In genomic region chr2:138257692-138258315, GRCm38 (mm10) we compare ENCODE assay signal across 8 mouse cellular contexts. TPM values are rescaled to one million over a fixed set of nuclear protein-coding genes. Genes with fewer than 3 reads are reported as not detected.
DNase-seq lines count a peak whose midpoint lies in the region; ATAC-seq and TF ChIP-seq lines count a peak whose summit lies in the region.

No protein-coding gene starts in this region.

- peak overlapping the region; percentile 94 for H3K27ac ChIP-seq in left cerebral cortex, adult 2 months
- peak overlapping the region; percentile 98 for H3K27ac ChIP-seq in lung, embryonic 14.5 days (ENCODE audit: low read depth)
- H3K27ac ChIP-seq in olfactory bulb, adult 2 months (ENCODE audit: insufficient read depth, low read depth, low read length), result no peak overlapping the region

- intact Hi-C loops in left cerebral cortex, adult 2 months (cut with DNase I), result loop anchor here (1.0 to 10.0 kb wide), 3 partner anchors 20 to 1243 kb away; no protein-coding TSS in a partner anchor

- peaks cover 14% of the 10 kb centered on the region for H3K4me1 ChIP-seq in lung, embryonic 14.5 days (ENCODE audit: insufficient read depth)
- H3K4me1 ChIP-seq in olfactory bulb, adult 2 months (ENCODE audit: control insufficient read depth, insufficient read depth, low read length), result peaks cover 8% of the 10 kb centered on the region

- peak overlapping the region; percentile 79 for H3K4me2 ChIP-seq in lung, embryonic 14.5 days

- DNase-seq in left cerebral cortex, adult 2 months (ENCODE audit: extremely low spot score in 1 of 2, low spot score in 2 of 2), result no peak
- DNase-seq in left cerebral cortex, adult 8-10 months (ENCODE audit: low spot score in 2 of 2), result no peak
- peak; percentile 82 for DNase-seq in cerebellum, adult 9-10 months
- DNase-seq in heart, adult 18-20 months, result peak; percentile 70 to 72
- DNase-seq in kidney, adult 18-20 months, result peak; percentile 34
- DNase-seq in lung, embryonic 14.5 days, result peak; percentile 96
- DNase-seq in layer of hippocampus, adult 8-10 months (ENCODE audit: low spot score in 2 of 2), result no peak

- H3K9ac ChIP-seq in lung, embryonic 14.5 days, result peak overlapping the region; percentile 98

- TF ChIP-seq CTCF in left cerebral cortex, adult 2 months (IDR thresholded peaks at IDR 0.05), result no peak
- no peak for TF ChIP-seq CTCF in lung, embryonic 14.5 days (IDR thresholded peaks at IDR 0.05; ENCODE audit: low read depth)
- TF ChIP-seq CTCF in olfactory bulb, adult 2 months (IDR thresholded peaks at IDR 0.05; ENCODE audit: insufficient read depth, low read depth, low read length), result no peak

- no peaks in the 10 kb centered on the region for H3K36me3 ChIP-seq in lung, embryonic 14.5 days (ENCODE audit: insufficient read depth)

- H3K27me3 ChIP-seq in lung, embryonic 14.5 days (ENCODE audit: insufficient read depth, low read length), result no peaks in the 10 kb centered on the region

- peak; percentile 29; the same call in 1 of the 2 replicates for ATAC-seq in lung, embryonic 14.5 days (ENCODE audit: insufficient read depth)

- 2% methylated on average over 10 of the region's 10 CpGs for WGBS in lung, embryonic 14.5 days
- WGBS in olfactory bulb, adult 2 months, result under 1% methylated on average over 10 of the region's 10 CpGs

- no peak for TF ChIP-seq POLR2A in olfactory bulb, adult 2 months (IDR thresholded peaks at IDR 0.05; ENCODE audit: insufficient read depth, low read depth, low read length)

- H3K4me3 ChIP-seq in left cerebral cortex, adult 2 months, result peak overlapping the region; percentile 89
- peak overlapping the region; percentile 92 for H3K4me3 ChIP-seq in lung, embryonic 14.5 days (ENCODE audit: low read depth, low read length)
- H3K4me3 ChIP-seq in olfactory bulb, adult 2 months (ENCODE audit: insufficient read depth, low read depth, low read length), result peak overlapping the region; percentile 100

- H3K9me3 ChIP-seq in lung, embryonic 14.5 days (ENCODE audit: low read depth, low read length), result no peaks in the 10 kb centered on the region

RNA-seq across cellular contexts. Expression of gene Btbd3, which starts 1.4 kb away (rescaled TPM):
- total RNA-seq in left cerebral cortex, adult 2 months (2021), result 100 to 1,000 TPM; 153 to 161 TPM
- total RNA-seq in left cerebral cortex, adult 8-10 months (2022), result 100 to 1,000 TPM; 114 to 138 (median 124) TPM
- 10 to 100 TPM; 14.6 to 15.9 TPM for total RNA-seq in heart, adult 18-20 months (2021)
- 47.6 and 47.7 TPM in 2 replicates for polyA plus RNA-seq in lung, embryonic 14.5 days (2014; fragmentation: Nextera tagmentation; extraction: Ambion mirVana)
- polyA plus RNA-seq in olfactory bulb, adult 2 months (2012; ENCODE audit: insufficient read depth, insufficient read length, low replicate concordance, missing spikeins), result not detected in 2 replicates
- total RNA-seq in layer of hippocampus, adult 8-10 months (2022), result 100 to 1,000 TPM; 171 to 180 (median 177) TPM

Comparison
In these comparisons a context has a peak if more than half of its experiments do, and no peak if none do; other contexts are left out.
1. DNase-seq: peak in cerebellum, adult 9-10 months (single experiment), heart, adult 18-20 months (2 of 2), kidney, adult 18-20 months (single experiment) and lung, embryonic 14.5 days (single experiment); none in left cerebral cortex, adult 2 months (0 of 2), left cerebral cortex, adult 8-10 months (0 of 2) and layer of hippocampus, adult 8-10 months (0 of 2).
2. RNA of gene Btbd3, which starts 1.4 kb away (total RNA-seq): 171 to 180 TPM in layer of hippocampus, adult 8-10 months, 153 to 161 TPM in left cerebral cortex, adult 2 months and 114 to 138 TPM in left cerebral cortex, adult 8-10 months; 14.6 to 15.9 TPM in heart, adult 18-20 months; every median in the first group is over 4 times any median in the second.
3. Peak in every context shown above with its lines, with median percentiles within 50 percentile points of each other: H3K4me3 ChIP-seq.